Mouse (Mus musculus) bone marrow, adult 2 months (tissue): Measurements from ENCODE around the gene Inava. TPM values are rescaled to one million over a fixed set of nuclear protein-coding genes. Genes with fewer than 3 reads are reported as not detected.

Source experiments
- H3K27ac ChIP-seq: fragments of 200-500 bp; 2 replicates; pipeline ENCODE4 v1.5.1; 2012; ENCODE audit warnings: low read depth, mild to moderate bottlenecking, control low read depth, inconsistent platforms, low read length; ENCODE audit not compliant: control insufficient read depth, poor library complexity, insufficient read depth
- H3K4me1 ChIP-seq: fragments of 200-500 bp; 2 replicates; pipeline ENCODE4 v1.6.1; 2011; ENCODE audit warnings: low read length; ENCODE audit not compliant: control insufficient read depth, insufficient read depth
- H3K4me3 ChIP-seq: fragments of 200-500 bp; replicated peaks from 2 replicates; pipeline ENCODE3; 2011; ENCODE audit warnings: mild to moderate bottlenecking, low read depth, low read length, control low read depth; ENCODE audit not compliant: control insufficient read depth
- CTCF ChIP-seq: fragments of 200-500 bp; IDR thresholded peaks from 2 replicates; pipeline ENCODE4 v1.5.1; 2011; ENCODE audit warnings: low read length, control low read depth; ENCODE audit not compliant: control insufficient read depth, insufficient read depth
- POLR2A ChIP-seq: fragments of 200-500 bp; IDR thresholded peaks from 2 replicates; pipeline ENCODE4 v1.6.1; 2011; ENCODE audit warnings: low read depth, mild to moderate bottlenecking, control low read depth, low read length, borderline replicate concordance; ENCODE audit not compliant: control insufficient read depth
- WGBS: fragments of 180-500 bp; shearing (Covaris S2); methylation state at CpG from one replicate; pipeline ENCODE4 v1.1.7; 2018; 5-methylcytosine and 5-hydroxymethylcytosine counted together
- polyA plus RNA-seq: library from polyadenylated mRNA; stranded (reverse); fragments of >200 nt; gene quantifications from 2 replicates; pipeline ENCODE4 v1.2.4, GENCODE M21; 2011; ENCODE audit warnings: low replicate concordance; ENCODE audit not compliant: missing spikeins, insufficient read depth, insufficient read length

Gene Inava
- polyA plus RNA-seq, 1 experiment: not detected

GRCm38 (mm10) chr1:136228328-136229039, 5.6 kb downstream of the Inava start:
- WGBS: 53% methylated on average over 13 of the region's 13 CpGs
- TF ChIP-seq CTCF (no peak), POLR2A (no peak)
- no peaks in the 10 kb centered on the region for H3K4me1 ChIP-seq
- H3K27ac ChIP-seq: no peak overlapping the region
- no peak overlapping the region for H3K4me3 ChIP-seq

GRCm38 (mm10) chr1:136227870-136228269, 6.2 kb downstream of the Inava start:
- Histone ChIP-seq H3K4me3 (no peak overlapping the region), H3K27ac (no peak overlapping the region), H3K4me1 (no peaks in the 10 kb centered on the region)
- 72% methylated on average over 4 of the region's 4 CpGs for WGBS
- TF ChIP-seq POLR2A: no peak
- no peak for TF ChIP-seq CTCF

GRCm38 (mm10) chr1:136226626-136227025, 7.4 kb downstream of the Inava start:
- WGBS: 85% methylated on average over 8 of the region's 8 CpGs
- H3K4me3 ChIP-seq: no peak overlapping the region
- no peak overlapping the region for H3K27ac ChIP-seq
- no peak for TF ChIP-seq CTCF
- no peak for TF ChIP-seq POLR2A
- no peaks in the 10 kb centered on the region for H3K4me1 ChIP-seq

- 88% methylated on average over 8 of the region's 8 CpGs for WGBS
- Histone ChIP-seq H3K27ac (no peak overlapping the region), H3K4me1 (no peaks in the 10 kb centered on the region), H3K4me3 (no peak overlapping the region)
- TF ChIP-seq POLR2A: no peak
Measured at GRCm38 (mm10) chr1:136225846-136226245, 8.2 kb downstream of the Inava start.

- TF ChIP-seq CTCF (no peak), POLR2A (no peak)
- Histone ChIP-seq H3K4me3 (no peak overlapping the region), H3K27ac (no peak overlapping the region), H3K4me1 (no peaks in the 10 kb centered on the region)
- 78% methylated on average over 10 of the region's 10 CpGs for WGBS
Measured at GRCm38 (mm10) chr1:136223758-136224342, 10.2 kb downstream of the Inava start.

- TF ChIP-seq POLR2A: no peak
- no peak for TF ChIP-seq CTCF
- no peak overlapping the region for H3K4me3 ChIP-seq
- 85% methylated on average over 10 of the region's 10 CpGs for WGBS
Measured at GRCm38 (mm10) chr1:136222386-136222785, 11.7 kb downstream of the Inava start.

GRCm38 (mm10) chr1:136220037-136220871, 13.8 kb downstream of the Inava start:
- 68% methylated on average over 10 of the region's 10 CpGs for WGBS
- H3K4me1 ChIP-seq: no peaks in the 10 kb centered on the region; the same call in 1 of the 2 replicates
- no peak overlapping the region for H3K27ac ChIP-seq
- TF ChIP-seq POLR2A (no peak), CTCF (no peak)
- no peak overlapping the region for H3K4me3 ChIP-seq

More at GRCm38 (mm10) chr1:136222386-136222785, 11.7 kb downstream of the Inava start:
- H3K4me1 ChIP-seq: no peaks in the 10 kb centered on the region
- no peak overlapping the region for H3K27ac ChIP-seq

- no peak overlapping the region for H3K4me3 ChIP-seq
- WGBS: 87% methylated on average over 15 of the region's 15 CpGs
- no peaks in the 10 kb centered on the region; the same call in 1 of the 2 replicates for H3K4me1 ChIP-seq
- H3K27ac ChIP-seq: no peak overlapping the region
- no peak for TF ChIP-seq POLR2A
- TF ChIP-seq CTCF: no peak
Measured at GRCm38 (mm10) chr1:136214304-136214703, 19.8 kb downstream of the Inava start.
